Mouse (Mus musculus) telencephalon, adult 2 months (tissue): ENCODE data around the gene Ldb3.

Experiments used
- DNase-seq: peaks from one replicate; pipeline ENCODE4 v3.0.0-alpha.2; 2011; ENCODE audit warnings: low read depth, low spot score

Gene Ldb3

DNA sequence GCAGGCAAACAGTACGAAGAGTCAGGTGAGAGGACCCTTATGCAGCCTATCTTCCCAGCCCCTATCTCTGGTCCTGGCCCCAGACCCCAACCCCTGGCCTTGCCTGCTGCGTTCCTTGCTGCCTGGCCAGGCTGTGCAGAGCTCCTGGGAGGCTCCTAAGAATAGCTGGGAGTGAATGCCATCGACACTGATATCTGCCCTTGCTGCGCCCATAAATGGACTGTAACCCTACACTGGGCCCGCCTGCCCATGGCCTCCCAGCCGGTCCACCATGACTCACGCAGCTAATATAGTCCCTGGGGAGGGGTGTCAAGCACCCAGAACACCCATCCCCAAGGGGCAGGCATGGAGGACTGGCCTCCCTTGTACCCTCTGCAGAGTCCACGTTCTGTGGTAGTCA lies at the start of gene Ldb3:
Gene Ldb3, minus strand, starts transcription at position 185 of the 400 bp plus-strand sequence.
- no peak for DNase-seq

DNA sequence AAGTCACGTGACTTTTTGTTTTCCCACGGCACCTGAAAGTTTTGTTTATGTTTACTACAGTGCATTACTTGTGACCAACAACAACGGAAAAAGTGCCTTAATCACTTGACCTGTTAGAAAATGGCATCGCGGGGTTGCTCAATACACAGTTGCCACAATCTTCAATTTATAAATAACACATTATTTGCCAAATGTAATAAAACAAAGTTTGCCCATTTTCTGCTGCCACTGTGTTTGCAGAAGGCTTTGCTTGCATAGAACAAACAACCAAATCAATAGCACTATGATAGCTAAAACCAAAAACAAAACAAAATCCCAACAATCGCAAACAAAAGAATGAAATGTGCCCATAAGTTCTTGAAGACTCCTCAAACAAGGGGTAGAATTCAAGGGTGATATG lies 47.2 kb upstream of the Ldb3 start:
- DNase-seq = no peak

DNA sequence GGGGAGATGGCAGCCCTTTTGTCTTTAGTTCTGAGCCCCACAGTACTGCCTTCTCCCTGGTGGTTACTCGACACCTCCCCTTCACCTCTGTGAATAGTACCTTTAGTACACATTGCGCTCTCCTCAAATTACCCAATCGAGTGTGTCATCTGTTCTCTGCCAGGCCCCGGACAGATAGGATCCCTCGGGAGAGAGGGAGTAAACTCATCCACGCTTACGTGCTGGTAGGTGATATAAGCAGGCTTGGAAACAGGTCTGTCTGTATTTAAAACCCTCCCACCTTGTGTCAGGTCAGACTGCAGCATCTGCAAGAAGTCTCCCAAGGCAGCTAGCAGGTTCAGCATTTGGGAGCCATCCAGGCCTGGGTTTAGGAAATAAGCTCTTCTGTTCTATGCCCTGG lies 46.7 kb upstream of the Ldb3 start:
- no peak for DNase-seq

DNA sequence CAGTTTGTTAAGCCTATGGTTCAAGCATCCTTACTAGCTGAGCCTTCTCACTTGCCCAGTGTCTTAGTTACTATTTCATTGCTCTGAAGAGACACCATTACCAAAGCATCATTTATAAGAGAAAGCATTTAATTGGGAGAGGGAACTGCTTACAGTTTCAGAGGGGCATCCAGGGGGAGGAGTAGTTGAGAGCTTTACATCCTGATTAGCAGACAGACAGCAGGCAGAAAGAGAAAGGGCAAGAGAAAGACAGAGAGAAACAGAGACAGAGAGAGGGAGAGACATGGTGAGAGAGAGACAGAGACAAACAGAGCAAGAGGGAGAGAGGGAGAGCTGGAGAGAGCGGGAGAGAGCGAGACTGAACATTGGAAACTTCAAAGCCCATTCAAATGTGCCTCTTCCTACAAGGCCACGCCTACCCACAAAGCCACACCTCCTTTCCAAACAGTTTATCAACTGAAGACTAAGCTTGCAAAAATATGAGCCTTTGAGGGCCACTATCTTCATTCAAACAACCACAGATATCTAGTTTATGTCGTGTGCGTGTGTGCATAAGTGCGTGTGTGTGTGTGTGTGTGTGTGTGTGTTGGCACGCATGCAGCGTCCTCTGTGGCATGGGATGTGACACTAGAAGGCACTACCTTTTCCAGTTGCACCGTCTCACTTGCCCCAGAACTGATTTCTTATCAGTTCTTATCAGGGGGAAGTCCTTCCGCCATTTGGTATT lies 44.4 kb upstream of the Ldb3 start:
- DNase-seq = no peak

DNA sequence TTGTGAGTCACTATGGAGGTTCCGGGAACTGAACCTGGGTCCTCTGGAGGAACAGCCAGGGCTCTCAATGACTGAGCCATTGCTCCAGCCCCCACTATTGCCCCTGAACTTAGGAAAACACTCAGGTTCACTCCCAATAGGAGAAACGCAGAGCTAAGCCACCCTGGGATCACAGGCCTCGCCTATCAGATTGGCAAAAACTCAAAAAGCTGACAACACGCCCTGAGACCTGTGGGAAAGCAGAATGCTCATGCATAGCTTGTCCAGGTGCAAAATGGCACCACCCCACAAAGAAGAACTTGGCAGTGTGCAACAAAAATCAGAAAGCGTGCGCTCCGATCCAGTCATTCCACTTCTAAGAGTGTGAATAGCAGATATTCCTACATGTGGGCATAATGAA lies 38.3 kb upstream of the Ldb3 start:
- DNase-seq = no peak

DNA sequence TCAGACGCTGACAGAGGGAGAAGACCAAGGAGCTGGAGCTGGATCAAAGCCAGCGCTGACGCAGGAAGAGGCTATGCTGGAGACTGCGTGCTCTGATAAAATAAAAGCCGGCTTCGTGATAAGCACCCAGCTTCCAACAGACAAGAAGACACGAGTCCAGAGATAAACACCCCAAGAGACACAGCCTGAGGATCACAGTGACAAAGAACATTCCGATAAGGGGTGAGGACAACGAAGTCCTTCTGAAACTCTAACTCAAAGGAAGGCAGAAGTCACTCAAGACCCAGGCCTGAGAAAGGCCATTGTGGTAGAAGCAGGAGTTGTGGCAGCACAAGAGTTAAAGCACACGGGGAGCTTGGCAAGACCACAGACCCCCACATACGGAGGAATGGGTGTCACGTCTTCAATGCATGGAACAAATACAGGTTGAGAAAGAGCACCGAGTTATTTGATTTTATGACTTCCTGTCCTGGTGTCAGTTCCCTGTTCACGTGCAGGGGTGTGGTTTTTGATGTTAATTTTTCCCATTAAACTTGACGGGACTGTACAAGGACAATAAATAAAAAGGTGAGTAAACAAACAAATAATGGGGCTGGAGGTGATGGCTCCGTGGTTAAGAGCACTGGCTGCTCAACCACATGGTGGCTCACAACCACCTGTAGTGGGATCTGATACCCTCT lies 35.2 kb upstream of the Ldb3 start:
- DNase-seq = no peak

DNA sequence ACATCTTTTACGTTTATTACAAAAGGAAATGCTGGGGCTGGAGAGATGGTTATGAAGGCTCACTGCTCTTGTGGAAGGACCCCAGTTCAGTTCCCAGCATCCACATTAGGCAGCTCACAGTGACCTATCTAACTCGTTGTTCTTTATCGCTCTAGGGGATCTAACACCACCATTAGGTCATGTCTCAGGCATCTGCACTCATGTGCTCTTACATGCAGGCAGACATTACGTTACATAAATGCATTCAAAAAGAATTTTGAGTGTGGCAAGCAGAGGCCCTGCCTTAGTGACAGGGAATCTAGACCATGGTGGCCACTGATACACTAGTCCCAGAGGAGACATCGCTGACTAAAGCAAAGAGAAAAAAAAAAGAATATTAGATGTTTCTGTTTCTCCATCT lies 34.6 kb upstream of the Ldb3 start:
- DNase-seq = no peak

DNA sequence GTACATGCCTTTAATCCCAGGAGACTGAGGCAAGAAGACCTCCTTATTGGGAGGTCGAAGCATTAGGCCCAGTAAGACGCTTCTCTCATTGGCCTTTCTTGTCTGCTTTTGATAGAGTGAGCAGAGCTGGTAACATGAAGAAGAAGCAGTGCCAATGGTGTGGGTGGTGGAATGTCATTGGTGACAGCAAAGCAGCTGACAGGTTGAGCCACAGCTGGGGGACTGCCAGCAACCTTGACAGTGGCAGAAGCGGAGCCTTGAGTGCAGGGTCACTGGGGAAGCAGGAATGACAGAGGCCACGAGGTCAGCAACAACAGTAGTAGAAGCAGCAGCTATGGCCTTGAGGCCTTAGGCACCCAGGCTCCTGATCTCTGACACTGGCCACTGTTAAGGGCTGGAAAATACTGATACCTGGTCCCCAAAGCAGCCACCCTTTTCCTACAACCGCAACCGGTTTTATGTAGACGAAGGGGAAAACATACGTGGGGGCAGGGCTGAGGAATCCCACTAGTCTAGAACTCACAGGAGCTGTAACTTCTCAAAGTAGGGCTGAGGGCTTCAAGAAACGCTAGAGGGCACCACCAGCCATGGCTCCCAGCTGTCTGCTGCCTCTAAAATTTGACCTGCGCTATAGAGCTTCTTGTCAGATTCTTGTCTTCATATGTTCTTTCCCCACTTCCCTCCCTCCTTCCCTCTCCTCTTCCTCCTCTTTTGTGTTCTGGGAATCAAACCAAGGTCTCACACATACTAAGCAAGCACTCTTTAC lies 32.3 kb upstream of the Ldb3 start:
- no peak for DNase-seq

DNA sequence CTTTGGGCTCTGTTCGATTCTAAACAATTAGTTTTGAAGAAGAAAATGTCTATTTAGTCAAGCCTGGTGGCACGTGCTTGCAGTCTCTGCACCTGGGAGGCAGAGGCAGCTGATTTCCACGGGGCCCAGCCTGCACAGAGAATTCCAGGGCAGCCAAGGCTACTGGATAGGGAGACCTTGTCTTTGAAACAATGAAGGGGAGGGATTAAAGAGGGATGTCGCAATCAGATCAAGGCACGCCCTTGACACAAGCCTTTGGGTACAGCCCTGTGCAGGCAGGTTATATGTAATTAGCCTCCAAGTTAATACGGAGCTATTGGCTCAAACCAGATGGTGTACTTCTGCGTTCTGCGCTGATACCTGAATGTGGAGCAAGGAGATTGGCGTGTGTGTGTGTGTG lies 30.3 kb upstream of the Ldb3 start:
- no peak for DNase-seq

DNA sequence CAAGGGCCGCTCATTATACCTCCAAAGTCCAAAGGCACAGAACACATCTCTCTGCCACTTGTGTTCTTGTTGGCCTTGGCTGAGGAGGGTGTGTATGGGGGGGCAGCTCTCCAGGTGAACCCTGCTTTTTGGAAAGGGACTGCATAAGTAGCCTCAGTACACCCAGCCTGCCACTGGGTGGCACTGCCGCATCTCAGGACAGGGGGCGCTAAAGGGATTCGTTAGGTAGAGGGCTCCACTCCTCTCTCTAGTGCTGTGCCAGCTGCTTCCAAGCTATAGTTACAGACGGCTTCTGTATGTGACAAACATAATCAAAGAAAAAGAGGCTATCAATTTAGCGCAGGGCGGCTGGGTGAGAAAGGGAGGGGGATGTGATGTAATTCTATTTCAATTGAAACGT lies 28.3 kb upstream of the Ldb3 start:
- DNase-seq = peak; percentile 73

DNA sequence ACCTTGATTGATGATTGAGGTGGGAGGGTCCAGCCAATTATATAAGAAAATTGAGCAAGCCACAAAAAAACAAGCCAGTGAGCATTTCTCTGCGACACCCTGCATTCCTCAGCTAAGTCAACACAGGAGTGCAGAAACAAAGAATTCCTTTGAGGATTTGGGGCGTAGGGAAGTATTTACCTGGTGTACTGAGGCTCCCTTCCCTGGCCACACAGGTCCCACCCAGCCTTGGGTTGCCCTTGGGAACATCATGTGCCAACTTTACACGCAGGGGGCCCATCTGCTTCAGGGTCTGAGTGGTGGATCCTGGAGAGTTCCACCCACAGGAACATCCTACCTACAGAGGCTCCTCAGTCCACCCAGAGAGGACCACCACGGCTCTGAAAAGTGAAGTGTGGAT lies 27.1 kb upstream of the Ldb3 start:
- no peak for DNase-seq

DNA sequence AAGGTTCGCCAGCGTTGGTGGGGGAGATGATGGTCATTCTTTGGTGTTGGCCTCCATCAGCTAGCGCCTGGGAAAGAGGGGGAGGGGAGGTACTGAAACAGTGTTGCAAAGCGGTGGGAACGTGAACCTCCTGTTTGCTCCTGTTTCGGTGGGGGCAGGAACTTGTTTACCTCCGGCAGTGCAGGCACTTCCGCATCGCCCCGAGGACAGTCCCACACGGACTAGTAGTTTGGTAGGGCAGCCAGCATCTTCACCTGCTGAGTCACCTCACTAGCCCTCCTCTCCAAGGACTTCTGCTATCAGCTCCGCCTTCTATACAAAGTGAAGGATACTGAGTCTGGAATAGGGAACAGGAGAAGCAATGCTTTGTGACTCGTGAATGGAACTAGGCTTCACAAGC lies 26.6 kb upstream of the Ldb3 start:
- no peak for DNase-seq

DNA sequence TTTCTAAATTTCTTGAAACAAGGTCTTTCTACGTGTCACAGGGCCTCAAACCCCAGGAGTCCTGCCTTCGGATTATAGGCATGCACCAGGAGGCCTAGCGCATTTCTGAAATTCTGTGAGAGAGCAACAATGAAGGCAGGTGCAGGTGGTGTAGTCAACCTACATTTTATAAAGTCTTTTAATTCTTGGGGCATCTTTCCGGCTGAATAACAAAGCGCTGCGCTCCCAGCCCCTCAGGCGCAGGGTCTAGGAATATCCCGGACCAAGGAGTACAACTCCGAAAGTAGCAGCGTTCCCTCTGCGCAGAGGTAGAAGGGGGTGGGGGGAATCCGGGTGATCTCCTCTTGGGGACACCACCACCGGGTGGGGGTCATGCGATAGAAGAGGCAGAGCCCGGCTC lies 26.1 kb upstream of the Ldb3 start:
- DNase-seq = no peak

DNA sequence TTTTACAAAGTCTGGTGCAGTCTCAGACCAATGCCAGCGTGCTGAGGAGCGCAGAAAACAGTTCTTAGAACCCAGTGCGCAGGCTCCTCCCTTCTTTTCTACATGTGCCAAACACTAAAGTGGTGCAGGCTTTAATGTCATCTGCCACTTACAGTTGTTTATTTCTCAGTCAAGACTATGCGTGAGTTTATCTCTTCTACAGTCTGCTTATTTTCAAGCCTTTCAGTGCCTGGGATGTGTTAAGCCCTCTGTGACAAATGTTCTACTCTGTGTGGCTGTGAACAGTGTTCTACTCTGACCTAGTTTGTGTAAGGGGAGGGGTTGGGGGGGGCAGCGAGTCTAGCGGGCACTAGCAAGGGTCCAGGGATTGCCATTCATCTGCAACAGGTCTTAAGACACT lies 25.0 kb upstream of the Ldb3 start:
- no peak for DNase-seq

DNA sequence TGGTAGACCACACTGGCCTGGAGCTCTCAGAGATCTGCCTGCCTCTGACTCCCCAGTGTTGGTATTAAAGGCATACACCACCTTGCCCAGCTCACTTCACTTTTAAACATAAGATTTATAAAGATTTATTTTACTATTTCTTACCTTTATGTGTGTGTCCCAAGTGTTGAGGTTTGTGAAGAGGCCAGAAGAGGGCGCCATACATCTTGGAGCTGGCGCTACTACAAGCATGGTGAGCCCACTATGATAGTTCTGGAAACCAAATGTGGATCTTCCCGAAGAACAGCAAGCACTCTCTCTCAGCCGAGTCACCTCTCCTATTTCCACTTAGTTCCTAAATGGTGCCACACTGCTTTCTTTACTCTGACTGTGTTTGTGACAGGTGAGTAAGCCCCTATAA lies 23.7 kb upstream of the Ldb3 start:
- no peak for DNase-seq

DNA sequence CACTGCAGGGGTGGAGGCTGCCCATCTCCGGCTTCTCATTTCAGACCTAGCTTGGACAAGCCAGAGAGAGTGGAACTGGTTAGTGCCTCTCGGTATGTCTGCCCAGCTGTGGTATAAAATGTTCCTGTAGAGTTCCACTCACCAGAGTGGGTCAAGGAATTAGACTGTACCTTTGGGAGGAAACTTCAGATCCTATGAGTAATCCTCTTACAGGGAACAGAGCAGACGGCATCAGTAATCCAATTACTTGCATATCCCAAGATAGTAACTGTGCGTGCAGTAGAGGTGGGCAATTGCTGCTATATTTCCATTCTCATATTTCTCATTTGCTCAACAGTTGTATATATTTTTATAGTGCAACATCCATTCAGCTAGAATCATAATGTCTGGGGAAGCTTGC lies 23.1 kb upstream of the Ldb3 start:
- no peak for DNase-seq

DNA sequence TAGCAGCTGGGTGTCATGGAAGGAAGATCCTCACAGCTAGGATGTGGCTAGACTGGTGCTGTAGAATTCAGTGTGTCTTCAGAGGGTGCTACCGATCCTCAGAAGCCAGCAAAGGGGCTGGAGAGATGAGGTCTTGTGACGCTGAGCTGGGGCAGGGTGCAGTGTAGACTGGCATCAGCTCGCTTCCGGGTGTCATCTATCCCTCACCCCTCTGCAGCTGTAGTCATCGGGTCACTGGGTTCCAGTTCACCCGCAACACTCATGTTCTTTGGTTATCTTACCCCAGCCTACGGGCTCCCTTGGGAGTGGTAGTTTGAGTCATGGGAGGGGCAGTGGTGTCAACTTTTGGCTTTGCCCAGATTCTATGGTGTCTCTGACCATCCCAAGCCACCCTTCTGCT lies 13.4 kb upstream of the Ldb3 start:
- no peak for DNase-seq

DNA sequence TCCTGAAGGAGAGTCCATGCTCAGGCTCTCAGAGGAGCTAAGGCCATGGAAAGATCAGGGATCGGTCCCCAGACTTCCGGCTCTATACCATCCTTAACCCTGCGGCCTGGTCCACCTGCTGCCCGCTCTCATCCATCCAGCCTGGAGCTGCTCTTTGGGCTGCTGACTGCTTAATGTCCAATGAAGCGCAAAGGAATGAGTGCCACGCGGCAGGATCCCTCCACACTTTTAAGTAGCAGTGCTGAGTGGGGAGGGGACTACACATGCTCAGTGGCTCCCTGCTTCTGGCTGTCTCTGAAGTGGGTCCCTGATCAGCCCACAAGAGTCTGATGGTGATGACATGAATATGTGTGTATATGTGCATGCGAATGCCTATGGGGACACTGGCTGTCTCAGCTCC lies 11.5 kb upstream of the Ldb3 start, which contains the start of gene Opn4:
Gene Opn4, minus strand, starts transcription at position 202 of the 400 bp plus-strand sequence.
- DNase-seq = no peak

DNA sequence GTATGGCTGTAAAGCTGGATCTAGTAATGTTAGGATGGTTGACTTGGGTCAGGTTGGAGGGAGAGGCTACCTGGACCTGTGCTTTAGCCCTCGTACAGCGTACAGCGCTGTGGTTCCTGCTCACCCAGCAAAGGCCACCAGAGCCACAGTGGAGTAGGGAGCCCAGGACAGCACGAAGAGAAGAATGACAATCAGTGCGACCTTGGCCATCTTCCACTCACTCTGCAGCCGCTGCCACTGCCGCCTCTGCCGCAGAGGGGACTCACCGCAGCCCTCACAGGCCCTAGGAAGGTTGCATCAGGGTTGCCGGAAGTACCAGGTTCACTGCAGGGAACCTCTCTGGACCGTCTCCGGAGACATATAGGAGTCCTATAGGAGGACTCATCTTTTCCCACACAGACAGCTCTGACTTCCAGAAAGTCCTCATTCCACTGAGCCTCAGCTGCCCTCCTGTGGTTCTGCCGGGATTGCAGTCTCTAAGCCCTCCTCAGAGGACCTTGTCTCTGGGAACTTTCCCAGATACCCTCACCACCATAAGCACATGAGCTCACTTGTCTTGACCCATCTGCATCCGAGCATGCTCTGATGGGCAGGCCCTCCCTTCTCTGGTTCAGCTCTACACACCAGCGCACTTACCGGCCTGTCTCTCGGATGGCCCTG lies 7.2 kb upstream of the Ldb3 start:
- no peak for DNase-seq

DNA sequence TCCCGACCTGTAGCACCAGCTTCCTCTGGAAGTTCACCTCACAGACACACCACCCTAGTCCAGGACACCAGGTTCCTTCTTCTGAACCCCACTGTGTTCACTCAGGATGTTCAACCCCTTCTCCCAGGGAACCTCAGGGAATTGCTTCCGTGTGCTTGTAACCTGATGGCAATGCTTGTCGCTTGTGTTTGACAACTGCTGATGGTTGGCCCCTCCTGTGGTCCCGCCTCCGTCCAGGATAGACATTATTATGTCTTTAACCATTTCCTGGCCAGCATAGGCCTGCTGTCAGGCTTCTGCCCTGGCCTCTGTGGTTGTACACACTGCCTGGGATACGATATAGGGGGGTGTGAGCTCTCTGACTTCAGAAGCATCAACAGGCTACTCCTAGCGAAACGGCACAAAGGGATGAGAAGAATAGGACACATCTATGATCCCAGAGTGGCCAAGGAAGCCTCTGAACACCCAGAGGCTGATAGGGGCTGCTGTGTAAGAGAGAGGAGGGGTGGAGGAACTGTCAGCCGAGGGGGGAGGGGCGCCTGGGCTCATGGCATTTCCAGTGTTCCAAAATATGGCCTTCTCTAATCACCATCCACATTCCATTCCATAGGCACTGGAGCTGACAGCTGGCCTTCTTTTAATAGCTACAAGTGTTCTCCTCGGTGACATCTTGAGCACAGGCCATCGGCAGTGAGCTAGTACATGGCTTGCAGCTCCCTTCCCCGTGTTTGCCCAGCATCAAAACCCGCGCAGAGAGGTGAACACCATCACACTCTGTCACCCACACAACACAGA lies 3.5 kb upstream of the Ldb3 start:
- DNase-seq = no peak
